Mouse (Mus musculus) 3134 (cell line): ENCODE measurements around the gene Fam43a.
A peak's percentile ranks its signal among the peaks of the same experiment; 100 is the strongest.

ENCODE experiments used
- DNase-seq: peaks from one replicate; pipeline ENCODE4 v3.0.0-alpha.2; 2011; ENCODE audit warnings: low spot score; ENCODE audit not compliant: insufficient read length; ENCODE audit errors: extremely low read depth

Fam43a gene

GRCm38 (mm10) chr16:30627586-30628337, 28.2 kb downstream of the Fam43a start:
- DNase-seq, result no peak

GRCm38 (mm10) chr16:30628401-30628800, 28.9 kb downstream of the Fam43a start:
- no peak for DNase-seq

- DNase-seq, result no peak
Observed at GRCm38 (mm10) chr16:30629509-30629908, 30.0 kb downstream of the Fam43a start.

GRCm38 (mm10) chr16:30633906-30634746, 34.6 kb downstream of the Fam43a start:
- DNase-seq, result no peak

- DNase-seq, result no peak
Observed at GRCm38 (mm10) chr16:30638586-30638985, 39.1 kb downstream of the Fam43a start.

- no peak for DNase-seq
Observed at GRCm38 (mm10) chr16:30640591-30640990, 41.1 kb downstream of the Fam43a start.

GRCm38 (mm10) chr16:30641408-30641807, 41.9 kb downstream of the Fam43a start:
- no peak for DNase-seq

- DNase-seq, result no peak
Observed at GRCm38 (mm10) chr16:30642229-30642628, 42.7 kb downstream of the Fam43a start.

- no peak for DNase-seq
Observed at GRCm38 (mm10) chr16:30644981-30645380, 45.5 kb downstream of the Fam43a start.

- peak; percentile 23 for DNase-seq
Observed at GRCm38 (mm10) chr16:30645841-30646558, 46.5 kb downstream of the Fam43a start.

GRCm38 (mm10) chr16:30646856-30647255, 47.3 kb downstream of the Fam43a start:
- no peak for DNase-seq

- DNase-seq, result no peak
Observed at GRCm38 (mm10) chr16:30651292-30651691, 51.8 kb downstream of the Fam43a start.
